Comparison of ENCODE assay signal across 19 mouse cellular contexts in the genomic region with DNA sequence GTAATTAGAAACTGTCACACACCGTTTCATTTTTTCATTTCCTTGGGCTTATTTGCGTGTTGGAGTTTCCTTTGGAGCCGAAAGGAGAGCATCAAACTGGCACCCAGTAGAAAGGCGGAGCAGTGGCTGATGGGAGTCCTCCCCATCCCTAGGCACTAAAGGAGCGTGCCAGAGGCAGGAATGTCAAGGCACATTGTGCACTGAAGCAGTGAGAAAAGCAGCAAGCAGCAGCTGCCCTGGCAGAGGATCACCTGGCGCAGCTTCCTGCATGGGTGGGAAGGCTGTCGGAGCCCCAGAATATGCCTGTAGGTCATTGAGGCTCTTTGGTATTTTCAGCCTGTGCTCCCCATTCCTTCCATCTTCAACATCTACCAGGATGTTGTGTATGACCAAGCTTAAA.
A peak's percentile ranks its signal among the peaks of the same experiment; 100 is the strongest.
DNase-seq lines count a peak whose midpoint lies in the region; TF ChIP-seq lines count a peak whose summit lies in the region.
"Had no signal": no experiment of that assay in that cellular context is flagged by ENCODE, and none has a peak within 500 bp of the region (broad histone marks: within the 10 kb centered on the region; RNA-seq: fewer than 3 reads in every experiment).

No protein-coding gene starts in this region.

- peak; percentile 28 for DNase-seq in gastrocnemius, postnatal 10 days
- no peak for DNase-seq in gastrocnemius, adult 2 months
- peak; percentile 78 for DNase-seq in left cerebral cortex, postnatal 4 days
- DNase-seq in left cerebral cortex, postnatal 25 days (ENCODE audit: low spot score in 2 of 2), result no peak
- DNase-seq in limb, embryonic 10.5 days (ENCODE audit: low spot score), result no peak
- peak; percentile 25 to 38 for DNase-seq in thymus, postnatal 36 days
- DNase-seq in right cerebral cortex, postnatal 14 days, result no peak
- DNase-seq: adrenal gland, postnatal 36 days; B cell, adult 2 months; cerebellum, adult 8-10 months; heart, adult 18-20 months; kidney, adult 8-10 months; lung, postnatal 4 days had no signal

- H3K36me3 ChIP-seq in limb, embryonic 10.5 days, result no peaks in the 10 kb centered on the region
- H3K36me3 ChIP-seq: embryonic facial prominence, embryonic 13.5 days; forebrain, embryonic 15.5 days; heart, embryonic 13.5 days; lung, embryonic 15.5 days; neural tube, embryonic 12.5 days had no signal

- intact Hi-C loops in gastrocnemius, adult 2 months (cut with DNase I), result no loop called here
- intact Hi-C loops in left cerebral cortex, postnatal 4 days (cut with DNase I), result no loop called here
- intact Hi-C loops in left cerebral cortex, postnatal 25 days (cut with DNase I), result no loop called here

- no peak for TF ChIP-seq CTCF in gastrocnemius, adult 2 months (IDR thresholded peaks at IDR 0.05)

- H3K27me3 ChIP-seq in limb, embryonic 10.5 days (ENCODE audit: low read depth, poor library complexity, severe bottlenecking), result no peaks in the 10 kb centered on the region
- H3K27me3 ChIP-seq: embryonic facial prominence, embryonic 13.5 days; forebrain, embryonic 15.5 days; heart, embryonic 13.5 days; lung, embryonic 15.5 days; neural tube, embryonic 12.5 days had no signal

- no peaks in the 10 kb centered on the region for H3K9me3 ChIP-seq in limb, embryonic 10.5 days (replicated peaks)
- H3K9me3 ChIP-seq: embryonic facial prominence, embryonic 13.5 days; forebrain, embryonic 15.5 days; heart, embryonic 13.5 days; lung, embryonic 15.5 days; neural tube, embryonic 12.5 days had no signal

- no peak overlapping the region for H3K27ac ChIP-seq in gastrocnemius, adult 2 months
- H3K27ac ChIP-seq in limb, embryonic 10.5 days, result peak overlapping the region; percentile 51
- H3K27ac ChIP-seq: embryonic facial prominence, embryonic 13.5 days; heart, embryonic 13.5 days; liver, embryonic 14.5 days; lung, embryonic 15.5 days; neural tube, embryonic 12.5 days had no signal

- peaks cover 26% of the 10 kb centered on the region for H3K4me1 ChIP-seq in limb, embryonic 10.5 days
- H3K4me1 ChIP-seq: heart, embryonic 13.5 days; neural tube, embryonic 12.5 days had no signal

- WGBS in limb, embryonic 10.5 days, result 88% methylated on average over 7 of the region's 7 CpGs

- no peak overlapping the region for H3K4me3 ChIP-seq in gastrocnemius, adult 2 months
- no peak overlapping the region for H3K4me3 ChIP-seq in limb, embryonic 10.5 days
- H3K4me3 ChIP-seq: embryonic facial prominence, embryonic 13.5 days; forebrain, embryonic 15.5 days; heart, embryonic 13.5 days; lung, embryonic 15.5 days; neural tube, embryonic 12.5 days had no signal

Comparison
In these comparisons a context has a peak if more than half of its experiments do, and no peak if none do; other contexts are left out.
1. DNase-seq: peak in gastrocnemius, postnatal 10 days (single experiment), left cerebral cortex, postnatal 4 days (single experiment) and thymus, postnatal 36 days (2 of 2); none in gastrocnemius, adult 2 months (single experiment), left cerebral cortex, postnatal 25 days (0 of 2), limb, embryonic 10.5 days (single experiment) and right cerebral cortex, postnatal 14 days (single experiment).